Mouse (Mus musculus) CH12.LX (cell line): Measurements from ENCODE around the gene Ing4.

Experiments
- BHLHE40 ChIP-seq: IDR thresholded peaks from 2 replicates; pipeline ENCODE4 v1.6.1; 2011; ENCODE audit warnings: mild to moderate bottlenecking, low read depth, low read length, improper control_type of control experiment
- CTCF ChIP-seq, 2 experiments: IDR thresholded peaks in 1 of 2; conservative IDR thresholded peaks in 1 of 2; 2 replicates each; pipeline ENCODE4 v1.5.1; 2011 to 2012; ENCODE audit warnings: low read depth in 2 of 2, low read length in 2 of 2, improper control_type of control experiment in 1 of 2, inconsistent platforms in 1 of 2, mild to moderate bottlenecking in 1 of 2, moderate library complexity in 1 of 2
- EP300 ChIP-seq: IDR thresholded peaks from 2 replicates; pipeline ENCODE4 v1.6.1; 2011; ENCODE audit warnings: low read length, improper control_type of control experiment
- MAFK ChIP-seq: IDR thresholded peaks from 2 replicates; pipeline ENCODE4 v1.6.1; 2011; ENCODE audit warnings: low read length, improper control_type of control experiment; ENCODE audit not compliant: insufficient replicate concordance
- POLR2A ChIP-seq: IDR thresholded peaks from 2 replicates; pipeline ENCODE4 v1.6.1; 2011; ENCODE audit warnings: low read depth, mild to moderate bottlenecking, improper control_type of control experiment, low read length
- TBP ChIP-seq: conservative IDR thresholded peaks from 2 replicates; pipeline ENCODE4 v1.6.1; 2011; ENCODE audit warnings: low read depth, low read length, improper control_type of control experiment

GRCm38 (mm10) chr6:125042081-125042480 is 2.5 kb downstream of the Ing4 start:
- TF ChIP-seq CTCF (conservative IDR thresholded peaks at IDR 0.05 in 1 of 2, IDR thresholded peaks at IDR 0.05 in 1 of 2; ENCODE audit: low read depth in 2 of 2, low read length in 2 of 2) (no peak), TBP (no peak), POLR2A (no peak), EP300 (no peak), MAFK (no peak), BHLHE40 (no peak)
